Mouse (Mus musculus): ENCODE results near the gene Mob3b.

Mob3b gene

DNA sequence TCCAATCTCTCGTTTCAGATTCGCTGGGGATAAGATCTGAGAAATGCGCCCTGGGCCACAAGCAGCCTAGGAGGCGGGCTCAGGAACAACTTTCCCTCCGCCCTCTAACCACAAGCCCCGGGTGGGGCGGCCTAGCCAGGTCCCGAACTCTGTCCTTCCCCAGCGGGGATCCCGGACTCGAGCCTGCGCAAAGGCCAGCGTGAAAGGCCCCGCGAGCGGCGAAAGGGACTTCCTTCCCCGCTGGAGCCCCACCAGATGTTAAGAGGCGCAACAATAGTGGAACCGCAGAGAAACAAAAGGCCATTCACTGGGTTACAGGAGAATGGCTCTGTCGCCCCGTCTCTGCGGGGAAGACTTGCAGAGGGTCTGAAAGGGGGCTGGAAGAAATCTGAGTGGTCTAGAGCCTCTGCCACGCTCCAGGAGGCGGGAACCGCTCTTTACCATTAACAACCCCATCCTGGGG is 1.1 kb downstream of the Mob3b start:
- CTCF ChIA-PET = interaction anchor here in 1 of 4 experiments (0.7 to 1.4 kb wide), 3 partner anchors 32 to 48 kb away, joined by 3 read pairs; no protein-coding TSS in a partner anchor
- POLR2A ChIA-PET = interaction anchor here in 2 of 4 experiments (0.7 to 1.2 kb wide), 4 partner anchors 20 to 56 kb away, joined by 3 to 4 read pairs (median 3); no protein-coding TSS in a partner anchor

DNA sequence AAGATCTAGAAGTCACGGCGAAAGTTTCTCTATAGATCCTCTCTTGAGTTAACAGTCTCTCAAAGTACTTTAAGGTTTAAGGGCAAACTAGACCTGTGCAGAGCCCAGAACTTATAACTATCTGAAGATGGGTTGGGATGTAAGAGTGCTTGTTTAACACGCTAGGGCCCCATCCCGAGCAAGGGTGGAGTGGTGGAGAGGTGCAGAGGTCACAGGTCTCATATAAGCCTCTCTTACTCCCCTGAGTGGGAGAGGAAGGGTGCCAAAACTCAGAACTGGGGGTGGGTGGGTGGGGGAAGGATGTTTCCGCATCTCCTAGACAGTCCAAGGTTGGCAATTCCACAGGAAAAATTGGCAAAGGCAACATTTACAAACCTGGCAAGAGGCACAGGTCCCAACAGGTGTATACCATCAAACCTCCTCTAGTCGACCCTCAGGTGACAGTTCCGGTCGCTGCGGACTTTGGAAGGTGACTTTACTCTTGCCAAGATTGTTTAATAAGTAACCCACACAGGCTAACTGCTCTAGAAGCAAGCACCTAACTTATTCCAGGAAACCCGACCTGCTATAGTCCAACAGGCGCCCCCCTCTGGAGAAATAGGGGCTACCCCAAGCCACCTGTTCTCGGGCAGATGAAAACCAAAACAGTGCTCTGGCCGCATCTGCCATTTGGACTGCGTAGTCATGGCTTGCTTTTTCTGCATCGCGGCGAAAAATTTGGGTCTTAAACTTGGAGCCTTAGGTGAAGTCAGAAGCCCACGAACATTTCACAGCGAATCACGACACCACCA is 2.0 kb downstream of the Mob3b start:
- POLR2A ChIA-PET = interaction anchor here in 2 of 4 experiments (0.7 to 1.6 kb wide), 5 partner anchors 11 to 55 kb away, joined by 3 to 4 read pairs (median 3); no protein-coding TSS in a partner anchor
- CTCF ChIA-PET = interaction anchor here in 1 of 4 experiments (0.6 to 0.9 kb wide), 3 partner anchors 47 to 68 kb away, joined by 3 read pairs; no protein-coding TSS in a partner anchor

DNA sequence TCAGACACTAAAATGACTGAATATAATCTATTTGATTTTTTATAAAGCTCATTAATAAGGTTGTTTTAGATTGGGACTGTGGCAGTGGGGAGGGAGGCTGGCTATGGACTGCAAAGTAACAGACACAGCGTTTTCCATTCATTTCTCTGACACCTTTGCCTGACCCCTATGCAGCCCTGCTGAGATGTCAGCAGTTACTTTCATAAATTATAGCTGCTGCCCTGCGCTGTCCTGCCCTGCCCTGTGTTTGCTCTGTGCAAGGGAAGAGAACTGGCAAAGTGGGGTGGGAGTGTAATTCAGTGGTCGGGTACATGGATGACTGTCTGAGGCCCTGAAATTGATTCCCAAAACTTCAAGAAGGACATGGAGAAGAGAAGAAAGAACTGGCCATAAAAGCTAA is 3.2 kb downstream of the Mob3b start:
- ChIA-PET POLR2A (interaction anchor here in 1 of 4 experiments (0.7 to 1.6 kb wide), 3 partner anchors 12 to 31 kb away, joined by 3 read pairs; no protein-coding TSS in a partner anchor), CTCF (no interaction called here)

DNA sequence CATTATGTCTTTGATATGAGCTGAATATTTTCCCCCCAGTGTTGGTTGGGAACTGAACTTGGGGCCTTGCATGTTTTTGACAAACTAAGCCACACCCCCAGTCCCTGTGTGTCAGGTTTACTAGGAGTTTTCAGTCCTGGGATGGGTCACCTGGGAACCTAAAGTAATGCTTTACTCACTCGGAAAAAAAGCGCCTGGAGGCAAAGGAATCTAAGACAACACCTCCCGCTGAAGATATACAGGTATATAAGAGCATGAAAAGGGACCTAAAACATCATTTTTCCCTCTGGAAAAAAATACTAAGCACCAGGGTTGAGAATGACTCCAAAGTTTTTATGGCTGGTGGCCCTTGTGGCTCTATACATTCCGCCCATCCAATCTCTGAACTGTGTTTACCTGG is 5.5 kb downstream of the Mob3b start, which contains the start of gene Ifnk:
Ifnk (plus strand) TSS at position 301 of the 400 bp plus-strand sequence.
- ChIA-PET CTCF (no interaction called here), POLR2A (interaction anchor here in 1 of 4 experiments (0.6 kb wide), 1 partner anchor 15 kb away, joined by 3 read pairs; no protein-coding TSS in a partner anchor)

DNA sequence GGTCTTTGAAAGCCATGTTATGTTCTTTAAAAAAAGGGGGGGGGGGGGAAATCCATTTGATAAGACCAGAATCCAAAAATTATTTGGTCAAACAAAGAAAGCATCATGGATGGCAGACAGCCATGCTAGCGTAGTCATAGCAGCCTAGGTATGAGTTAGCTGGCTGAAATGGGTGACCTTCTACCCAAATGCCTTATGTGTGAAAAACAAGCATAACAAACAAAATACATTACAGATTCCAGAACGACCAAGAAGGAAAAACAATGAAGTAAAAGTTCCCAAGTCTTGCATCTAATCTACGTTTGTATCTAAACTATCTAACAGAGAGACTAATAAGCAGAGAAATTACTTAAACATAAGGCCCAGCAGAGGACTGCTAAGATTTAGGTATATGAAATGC is 6.6 kb downstream of the Mob3b start:
- ChIA-PET POLR2A (interaction anchor here in 1 of 4 experiments (0.7 kb wide), 2 partner anchors 155 to 685 kb away, joined by 4 to 9 read pairs; no protein-coding TSS in a partner anchor), CTCF (no interaction called here)

DNA sequence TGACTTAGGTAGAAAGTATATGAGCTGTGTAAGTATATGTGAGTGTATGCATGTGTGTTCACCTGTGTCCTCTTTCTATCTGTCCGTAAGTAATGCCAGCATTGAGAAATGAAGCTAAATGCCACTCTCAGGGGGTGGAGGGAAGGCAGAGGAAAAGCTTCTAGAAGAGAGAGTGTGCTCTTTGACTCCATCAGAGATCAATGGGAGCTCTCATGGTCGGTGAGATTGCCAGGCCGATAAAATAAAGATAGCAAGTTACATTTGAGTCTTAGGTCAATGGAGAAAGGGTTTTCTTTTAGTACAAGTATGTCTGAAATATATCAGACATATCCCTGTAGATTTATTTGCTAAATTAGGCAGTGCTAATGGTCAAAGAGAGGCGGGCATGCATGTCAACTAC is 9.0 kb downstream of the Mob3b start:
- ChIA-PET CTCF (interaction anchor here in 1 of 4 experiments (1.1 kb wide), 1 partner anchor 9 kb away, joined by 3 read pairs; the partner anchor contains the start of gene Mob3b), POLR2A (interaction anchor here in 1 of 4 experiments (1.2 kb wide), 1 partner anchor 9 kb away, joined by 3 read pairs; the partner anchor contains the start of gene Mob3b)

DNA sequence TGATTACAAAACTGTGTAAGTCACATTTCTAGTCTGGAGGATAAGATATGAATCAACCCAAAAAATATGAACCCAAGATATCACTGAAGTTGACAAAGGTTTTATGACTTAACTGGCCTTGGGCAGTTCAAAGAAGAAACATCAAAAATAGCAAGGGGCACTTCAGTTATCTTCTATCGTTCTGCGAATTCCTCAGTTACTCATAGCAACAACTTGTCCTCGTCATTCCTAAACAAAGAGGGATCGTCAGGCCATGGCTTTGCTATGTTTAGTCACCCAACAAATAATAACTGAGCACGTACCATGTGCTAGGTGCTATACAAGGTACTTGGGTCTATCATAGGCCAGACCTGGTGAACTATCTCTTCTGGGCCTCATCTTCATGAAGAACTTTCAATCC is 10.7 kb downstream of the Mob3b start:
- CTCF ChIA-PET = interaction anchor here in 1 of 4 experiments (0.6 kb wide), 1 partner anchor 453 kb away, joined by 3 read pairs; no protein-coding TSS in a partner anchor
- POLR2A ChIA-PET = interaction anchor here in 1 of 4 experiments (1.3 to 1.4 kb wide), 2 partner anchors 10 kb away, joined by 3 to 4 read pairs; partner anchors contain the start of gene Mob3b

DNA sequence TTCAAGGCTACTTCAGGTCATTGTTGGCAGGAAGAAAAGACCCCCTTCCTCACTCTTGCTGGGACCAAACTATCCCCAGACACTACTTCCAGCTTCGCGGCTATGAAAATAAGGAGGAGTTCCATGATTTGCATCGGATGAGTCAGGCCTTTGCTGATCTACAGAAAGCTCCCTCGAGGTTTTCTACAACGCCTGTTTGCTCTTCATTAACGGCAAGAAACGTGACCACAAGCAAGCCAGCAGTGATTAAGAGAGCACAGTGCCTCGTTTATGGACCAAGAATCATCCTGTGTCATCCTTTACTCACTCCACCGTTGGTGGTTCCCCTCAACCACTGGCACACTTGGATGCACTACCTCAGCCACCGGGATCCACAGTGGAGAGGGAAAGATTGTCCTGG is 11.6 kb downstream of the Mob3b start:
- CTCF ChIA-PET = no interaction called here
- POLR2A ChIA-PET = interaction anchor here in 2 of 4 experiments (0.8 to 1.6 kb wide), 4 partner anchors 9 to 12 kb away, joined by 3 to 4 read pairs (median 3); partner anchors contain the start of gene Mob3b (in 2 of the 2)

DNA sequence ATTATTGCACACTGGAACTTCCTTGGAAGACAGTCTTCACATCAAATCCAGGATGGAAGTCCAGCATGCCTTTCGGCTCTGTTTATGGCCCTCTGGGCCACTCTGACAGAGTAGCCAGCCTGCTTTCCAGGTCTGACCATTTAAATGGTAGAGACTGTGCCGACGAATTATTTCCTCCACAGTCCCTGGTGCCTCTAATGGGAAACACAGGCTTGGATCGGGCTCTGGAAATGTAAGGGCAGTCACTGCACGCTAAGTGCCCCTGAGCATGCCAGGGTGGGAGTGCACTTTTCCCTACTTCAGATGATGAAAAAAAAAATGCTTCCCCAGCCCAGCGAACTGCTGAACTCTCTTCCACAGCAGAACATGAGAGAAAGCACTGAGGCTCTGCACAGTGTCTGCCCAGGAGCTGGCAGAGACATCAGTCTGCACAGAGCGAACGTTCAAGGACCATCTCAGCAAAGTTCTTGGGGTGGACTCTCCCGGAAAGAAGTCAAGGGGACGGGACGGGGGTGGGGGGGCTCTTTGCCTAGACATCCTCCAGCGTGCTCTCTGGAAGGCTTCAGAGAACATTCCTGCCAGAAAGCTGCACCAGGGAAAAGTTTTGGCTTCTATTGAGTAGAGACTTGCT is 13.7 kb downstream of the Mob3b start:
- ChIA-PET CTCF (no interaction called here), POLR2A (interaction anchor here in 1 of 4 experiments (1.5 kb wide), 1 partner anchor 14 kb away, joined by 3 read pairs; the partner anchor contains the start of gene Mob3b)

DNA sequence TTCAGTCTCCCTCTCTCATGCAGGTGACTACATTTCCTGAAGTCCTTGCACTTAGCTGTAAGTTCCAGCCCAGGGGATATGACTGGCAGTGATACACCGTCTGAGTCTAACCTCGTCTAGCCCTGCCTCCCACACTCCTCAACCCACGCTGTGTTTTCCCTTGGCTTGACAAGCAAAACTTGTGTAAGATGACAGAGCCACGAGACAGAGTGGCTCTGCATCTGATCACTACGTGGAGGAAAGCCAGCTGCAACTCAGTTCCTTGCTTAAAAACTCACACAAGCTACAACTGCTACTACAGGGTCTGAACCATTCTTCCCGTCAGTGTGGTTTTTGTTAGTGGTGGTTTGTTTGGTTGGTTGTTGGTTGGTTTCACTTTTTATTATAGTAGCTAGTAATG is 17.0 kb downstream of the Mob3b start:
- ChIA-PET CTCF (no interaction called here), POLR2A (interaction anchor here in 1 of 4 experiments (0.6 kb wide), 1 partner anchor 113 kb away, joined by 3 read pairs; no protein-coding TSS in a partner anchor)

DNA sequence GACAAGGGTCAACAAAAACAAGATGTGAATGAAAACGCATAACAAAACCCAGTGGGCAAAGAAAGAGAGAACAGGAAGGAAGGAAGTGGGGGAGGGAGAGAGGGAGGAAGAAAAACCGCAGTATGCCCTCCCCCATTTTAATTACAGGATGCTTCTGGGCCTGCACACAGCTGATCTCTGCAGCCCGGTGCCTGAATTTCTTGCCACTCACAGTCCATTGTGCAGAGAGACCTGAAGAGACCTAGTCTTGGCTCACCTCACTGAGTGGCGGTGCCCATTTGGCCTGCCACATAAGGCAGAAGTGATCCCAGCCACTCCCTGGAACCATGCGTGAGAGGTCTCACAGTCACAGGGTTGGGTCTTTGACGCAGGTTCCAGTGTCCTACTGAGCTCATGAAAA is 19.2 kb downstream of the Mob3b start:
- CTCF ChIA-PET = interaction anchor here in 1 of 4 experiments (0.6 kb wide), 1 partner anchor 15 kb away, joined by 3 read pairs; no protein-coding TSS in a partner anchor
- POLR2A ChIA-PET = interaction anchor here in 2 of 4 experiments (0.5 to 1.6 kb wide), 2 partner anchors 10 to 873 kb away, joined by 3 to 7 read pairs; no protein-coding TSS in a partner anchor

DNA sequence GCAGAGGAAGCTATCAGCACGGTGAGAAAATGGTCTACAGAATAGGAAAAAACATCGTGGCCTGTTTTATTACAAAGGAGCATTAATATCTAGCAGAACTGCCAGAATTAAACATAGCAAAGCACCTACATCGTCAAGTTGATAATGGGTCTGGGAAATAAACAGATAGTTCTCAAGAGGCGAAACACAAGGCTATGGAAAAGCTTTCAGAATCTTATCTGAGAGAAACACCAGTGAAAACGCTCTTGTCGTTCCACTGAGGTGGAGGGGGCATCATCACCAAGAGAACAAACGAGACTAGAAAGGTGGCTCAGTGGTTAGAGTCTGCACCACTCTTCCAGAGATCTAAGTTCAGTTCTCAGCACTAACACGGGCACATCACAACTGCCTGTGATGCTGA is 20.3 kb downstream of the Mob3b start:
- ChIA-PET POLR2A (interaction anchor here in 2 of 4 experiments (0.7 to 1.8 kb wide), 5 partner anchors 9 to 359 kb away, joined by 3 to 4 read pairs (median 4); no protein-coding TSS in a partner anchor), CTCF (no interaction called here)

DNA sequence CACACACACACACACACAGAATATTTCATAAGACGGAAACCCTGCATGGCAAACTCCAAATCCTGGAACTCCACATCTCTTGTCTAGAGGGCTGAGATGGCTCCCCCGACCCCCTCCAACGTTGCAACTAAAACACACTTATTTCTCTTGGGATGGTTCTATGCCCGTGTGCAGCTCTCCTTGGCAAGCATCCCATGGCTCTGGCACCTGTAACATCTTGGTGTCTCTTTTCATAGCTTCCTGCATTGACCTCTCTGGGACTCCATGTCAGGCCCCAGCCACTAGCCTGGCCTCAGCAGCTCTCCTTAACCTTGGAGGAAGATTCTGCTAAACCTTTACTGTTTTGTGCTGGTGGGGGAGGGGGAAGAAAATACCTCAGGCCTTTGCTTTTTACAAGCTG is 21.5 kb downstream of the Mob3b start:
- ChIA-PET CTCF (no interaction called here), POLR2A (interaction anchor here in 2 of 4 experiments (0.6 to 1.8 kb wide), 8 partner anchors 11 to 262 kb away, joined by 3 to 10 read pairs (median 3); partner anchors contain the start of gene Mob3b (in 1 of the 2))

DNA sequence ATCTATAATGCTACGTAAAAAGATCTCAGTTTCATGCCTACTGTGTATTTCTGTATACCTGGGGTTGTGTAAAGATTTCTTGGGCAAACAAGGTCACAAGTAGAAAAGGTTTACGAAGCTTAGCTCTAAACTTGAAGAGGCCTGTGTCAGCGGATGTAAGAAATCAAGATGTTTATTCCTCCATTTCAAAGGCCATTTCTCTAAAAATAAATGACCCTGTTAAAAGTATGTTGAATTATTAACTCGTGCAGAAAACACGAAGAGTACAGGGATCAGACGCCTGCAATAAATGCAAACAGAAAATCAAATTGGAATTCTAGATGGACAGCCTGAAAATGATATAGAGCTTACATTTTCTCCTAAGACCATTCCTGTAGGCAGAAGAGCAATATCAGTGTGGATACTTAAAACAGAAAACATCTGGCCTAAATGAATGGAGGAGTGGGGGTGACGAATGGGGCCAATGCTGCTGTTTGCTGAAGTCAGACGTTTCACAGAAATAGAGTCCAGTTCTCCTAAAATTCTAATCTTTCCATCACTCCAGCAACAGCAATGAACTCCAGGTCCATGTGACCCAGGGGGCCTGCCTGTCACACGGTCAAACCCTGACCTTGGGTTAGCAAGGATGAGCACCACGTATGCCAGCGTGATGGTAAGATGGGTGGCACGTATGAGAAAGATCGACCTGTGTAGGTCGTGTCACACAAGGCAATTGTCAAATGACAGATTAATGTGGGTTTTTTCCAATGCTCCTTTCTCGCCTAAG is 22.3 kb downstream of the Mob3b start:
- ChIA-PET CTCF (no interaction called here), POLR2A (interaction anchor here in 2 of 4 experiments (0.6 to 1.2 kb wide), 5 partner anchors 12 to 208 kb away, joined by 3 to 4 read pairs (median 3); partner anchors contain the start of gene Mob3b (in 1 of the 2))

DNA sequence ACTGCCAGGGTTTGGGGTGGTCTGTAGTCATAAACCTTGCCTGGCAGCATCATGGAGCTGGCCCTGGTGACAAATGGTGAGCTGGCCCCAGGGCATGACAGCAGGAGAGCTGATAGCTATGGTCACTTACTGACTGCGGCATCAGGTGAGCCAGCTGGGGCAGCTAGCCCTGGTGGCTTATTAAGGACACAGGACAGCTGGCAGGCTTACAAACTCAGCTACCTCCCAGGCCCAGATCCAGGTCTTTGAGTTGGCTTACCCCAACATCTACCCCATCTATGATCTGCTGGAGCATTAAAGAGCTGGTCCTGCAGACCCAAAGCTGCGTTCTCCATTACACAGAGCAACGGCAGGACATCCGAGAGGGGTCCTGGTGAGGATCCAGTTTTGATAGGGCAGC is 23.9 kb downstream of the Mob3b start:
- POLR2A ChIA-PET = interaction anchor here in 2 of 4 experiments (0.6 to 0.7 kb wide), 2 partner anchors 1031 to 1102 kb away, joined by 3 to 4 read pairs; no protein-coding TSS in a partner anchor
- CTCF ChIA-PET = interaction anchor here in 1 of 4 experiments (0.6 kb wide), 1 partner anchor 84 kb away, joined by 3 read pairs; no protein-coding TSS in a partner anchor

DNA sequence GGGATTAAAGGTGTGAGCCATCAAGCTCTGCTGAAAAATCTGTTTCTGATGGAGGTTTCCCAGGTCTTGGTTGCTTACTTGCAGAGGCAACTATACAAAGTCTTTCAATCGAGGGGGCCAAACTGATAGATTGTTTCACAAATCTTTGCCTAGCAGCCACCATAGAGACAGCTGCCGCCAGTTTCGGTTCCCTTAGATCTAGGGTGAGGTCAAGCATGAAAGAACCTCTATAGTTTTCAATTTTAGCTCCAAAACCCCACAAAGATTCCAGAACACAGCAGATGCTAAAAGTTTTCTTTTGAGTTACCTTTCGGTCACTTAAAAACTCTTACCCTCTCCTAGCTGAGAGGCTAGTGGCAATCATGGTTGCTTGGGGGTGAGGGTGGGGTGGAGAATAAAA is 25.7 kb downstream of the Mob3b start:
- CTCF ChIA-PET = interaction anchor here in 1 of 4 experiments (1.3 kb wide), 1 partner anchor 26 kb away, joined by 3 read pairs; the partner anchor contains the start of gene Mob3b

DNA sequence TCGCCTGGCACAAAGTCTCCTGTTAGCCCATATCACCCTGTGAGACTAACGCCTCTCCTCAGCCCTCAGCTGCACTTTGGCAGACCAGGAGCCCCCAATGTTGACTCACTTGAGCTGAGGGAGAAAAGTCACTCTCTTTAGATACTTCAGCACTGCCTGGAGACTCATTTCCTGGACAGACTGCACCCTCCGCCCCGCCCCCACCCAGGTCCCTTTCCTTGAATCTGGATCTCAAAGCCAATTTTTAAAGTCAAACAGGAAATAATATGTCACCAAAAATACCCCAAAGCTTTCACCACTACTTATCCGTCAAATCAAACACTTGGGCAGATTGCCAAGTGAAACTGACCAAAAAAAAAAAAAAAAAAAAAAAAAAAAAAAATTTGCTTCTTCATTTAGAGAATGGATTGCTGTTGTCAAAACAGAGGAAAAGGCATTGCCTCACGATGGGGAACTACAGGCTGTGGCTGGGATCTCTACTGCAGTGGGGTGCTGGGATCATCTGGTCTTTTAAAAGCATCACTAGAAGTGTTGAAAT is 26.8 kb downstream of the Mob3b start:
- ChIA-PET POLR2A (no interaction called here), CTCF (no interaction called here)

More for the DNA sequence above, 25.7 kb downstream of the Mob3b start:
- POLR2A ChIA-PET = interaction anchor here in 1 of 4 experiments (1.4 kb wide), 1 partner anchor 17 kb away, joined by 3 read pairs; no protein-coding TSS in a partner anchor
